Mouse (Mus musculus) liver, postnatal 0 days (tissue): ENCODE measurements around the gene Kcnc1.

ENCODE experiments used
- CTCF ChIP-seq: sonication (generic); IDR thresholded peaks from 2 replicates; pipeline ENCODE4 v1.5.1; 2016; ENCODE audit warnings: antibody characterized with exemption, low read depth
- EP300 ChIP-seq: IDR thresholded peaks from 2 replicates; pipeline ENCODE4 v1.6.1; 2016; ENCODE audit warnings: antibody characterized with exemption, low read depth, mild to moderate bottlenecking

DNA sequence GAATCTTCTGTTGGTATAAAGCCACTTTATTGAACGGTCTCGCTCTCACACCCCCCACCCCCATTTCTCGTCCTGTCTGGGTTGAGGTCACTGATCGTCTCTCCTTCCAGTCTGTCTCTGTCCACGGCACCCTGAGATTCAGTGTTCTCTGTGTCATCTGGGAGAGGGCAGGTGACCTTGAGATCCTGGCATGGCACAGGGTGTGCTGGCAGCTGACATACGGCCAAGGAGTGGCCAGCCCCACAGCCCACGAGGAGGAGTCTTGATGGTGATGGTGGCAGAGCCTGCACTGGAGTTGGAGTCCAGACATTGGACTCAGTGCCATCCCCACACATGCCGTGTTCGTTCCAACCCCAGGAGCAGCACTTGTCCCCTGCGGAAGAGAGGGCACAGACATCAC lies 46.9 kb downstream of the Kcnc1 start:
- TF ChIP-seq CTCF = no peak
- TF ChIP-seq EP300 = no peak
